In genomic region chr5:103780266-103780665, GRCm38 (mm10) we compare ENCODE assay signal across 13 mouse cellular contexts.
DNase-seq lines count a peak whose midpoint lies in the region; ATAC-seq lines count a peak whose summit lies in the region.
"Had no signal": no experiment of that assay in that cellular context is flagged by ENCODE, and none has a peak within 500 bp of the region (broad histone marks: within the 10 kb centered on the region; RNA-seq: fewer than 3 reads in every experiment).

No protein-coding gene starts in this region.

- H3K36me3 ChIP-seq in forebrain, embryonic 13.5 days (ENCODE audit: poor library complexity, severe bottlenecking), result peaks cover 8% of the 10 kb centered on the region
- peaks cover 3% of the 10 kb centered on the region; the same call in 1 of the 2 replicates for H3K36me3 ChIP-seq in forebrain, embryonic 14.5 days (ENCODE audit: control insufficient read depth, insufficient read depth, low read length)
- H3K36me3 ChIP-seq in liver, embryonic 12.5 days, result peaks cover 34% of the 10 kb centered on the region
- H3K36me3 ChIP-seq in embryonic facial prominence, embryonic 14.5 days (ENCODE audit: control insufficient read depth, insufficient read depth, low read length), result peaks cover 9% of the 10 kb centered on the region; the same call in 1 of the 2 replicates

- H3K9me3 ChIP-seq in forebrain, embryonic 13.5 days (replicated peaks), result no peaks in the 10 kb centered on the region
- H3K9me3 ChIP-seq in forebrain, embryonic 14.5 days (replicated peaks; ENCODE audit: control insufficient read depth, low read length), result no peaks in the 10 kb centered on the region
- H3K9me3 ChIP-seq in liver, embryonic 12.5 days (replicated peaks), result no peaks in the 10 kb centered on the region
- no peaks in the 10 kb centered on the region for H3K9me3 ChIP-seq in embryonic facial prominence, embryonic 14.5 days (ENCODE audit: control insufficient read depth, low read length)
- H3K9me3 ChIP-seq: heart, embryonic 13.5 days; limb, embryonic 12.5 days; midbrain, embryonic 12.5 days had no signal

- DNase-seq in forebrain, embryonic 14.5 days (ENCODE audit: low spot score), result no peak
- no peak for DNase-seq in liver
- DNase-seq in embryonic facial prominence, embryonic 14.5 days (ENCODE audit: low spot score), result peak; percentile 27
- peak; percentile 67 for DNase-seq in retina, embryonic 14.5 days (ENCODE audit: low spot score)
- DNase-seq in kidney, postnatal 14 days, result no peak

- H3K9ac ChIP-seq in forebrain, embryonic 13.5 days, result no peak overlapping the region
- no peak overlapping the region for H3K9ac ChIP-seq in forebrain, embryonic 14.5 days (ENCODE audit: low read length)
- no peak overlapping the region for H3K9ac ChIP-seq in liver, embryonic 12.5 days
- no peak overlapping the region for H3K9ac ChIP-seq in embryonic facial prominence, embryonic 14.5 days (ENCODE audit: low read depth, low read length)
- H3K9ac ChIP-seq: heart, embryonic 13.5 days; limb, embryonic 12.5 days; midbrain, embryonic 12.5 days had no signal

- no peak overlapping the region for H3K4me3 ChIP-seq in forebrain, embryonic 13.5 days
- no peak overlapping the region for H3K4me3 ChIP-seq in forebrain, embryonic 14.5 days (ENCODE audit: low read depth, low read length)
- H3K4me3 ChIP-seq in liver, embryonic 12.5 days, result no peak overlapping the region
- no peak overlapping the region for H3K4me3 ChIP-seq in embryonic facial prominence, embryonic 14.5 days (ENCODE audit: low read depth, low read length)
- H3K4me3 ChIP-seq: erythroblast, embryonic 14.5 days; heart, embryonic 13.5 days; limb, embryonic 12.5 days; midbrain, embryonic 12.5 days; myocyte had no signal

- H3K27me3 ChIP-seq in forebrain, embryonic 13.5 days, result no peaks in the 10 kb centered on the region
- H3K27me3 ChIP-seq in forebrain, embryonic 14.5 days (replicated peaks; ENCODE audit: control insufficient read depth, insufficient read depth, low read length), result no peaks in the 10 kb centered on the region
- no peaks in the 10 kb centered on the region for H3K27me3 ChIP-seq in liver, embryonic 12.5 days (replicated peaks)
- no peaks in the 10 kb centered on the region for H3K27me3 ChIP-seq in embryonic facial prominence, embryonic 14.5 days (replicated peaks; ENCODE audit: control insufficient read depth, insufficient read depth, low read length)
- H3K27me3 ChIP-seq: heart, embryonic 13.5 days; limb, embryonic 12.5 days had no signal

- peaks cover 48% of the 10 kb centered on the region for H3K4me1 ChIP-seq in forebrain, embryonic 13.5 days
- H3K4me1 ChIP-seq in forebrain, embryonic 14.5 days (ENCODE audit: control insufficient read depth, insufficient read depth, low read length), result peaks cover 28% of the 10 kb centered on the region
- peaks cover 65% of the 10 kb centered on the region for H3K4me1 ChIP-seq in liver, embryonic 12.5 days
- peaks cover 21% of the 10 kb centered on the region for H3K4me1 ChIP-seq in embryonic facial prominence, embryonic 14.5 days (ENCODE audit: control insufficient read depth, insufficient read depth, low read length)

- H3K27ac ChIP-seq in forebrain, embryonic 13.5 days, result no peak overlapping the region
- H3K27ac ChIP-seq in forebrain, embryonic 14.5 days (ENCODE audit: low read depth, low read length), result no peak overlapping the region
- no peak overlapping the region for H3K27ac ChIP-seq in liver, embryonic 12.5 days
- no peak overlapping the region for H3K27ac ChIP-seq in embryonic facial prominence, embryonic 14.5 days (replicated peaks; ENCODE audit: low read depth, low read length)
- H3K27ac ChIP-seq: heart, embryonic 13.5 days; limb, embryonic 12.5 days had no signal

- 12% methylated on average over 6 of the region's 6 CpGs for WGBS in forebrain, embryonic 13.5 days
- WGBS in forebrain, embryonic 14.5 days, result 27% methylated on average over 6 of the region's 6 CpGs
- 53% methylated on average over 6 of the region's 6 CpGs for WGBS in liver, embryonic 12.5 days (ENCODE audit: insufficient replicate concordance)
- 39% methylated on average over 6 of the region's 6 CpGs for WGBS in embryonic facial prominence, embryonic 14.5 days

- ATAC-seq in forebrain, embryonic 13.5 days, result 0 out of 2 replicates have a peak, but pooled peaks have one; percentile 9
- no peak for ATAC-seq in forebrain, embryonic 14.5 days
- ATAC-seq in liver, embryonic 12.5 days, result 0 out of 2 replicates have a peak, but pooled peaks have one; percentile 21
- ATAC-seq in embryonic facial prominence, embryonic 14.5 days (ENCODE audit: low read depth), result 0 out of 2 replicates have a peak, but pooled peaks have one; percentile 26
- ATAC-seq: inflammation-experienced regulatory T-cells, adult 6 months had no signal

- no peak overlapping the region for H3K4me2 ChIP-seq in forebrain, embryonic 13.5 days
- H3K4me2 ChIP-seq in forebrain, embryonic 14.5 days (ENCODE audit: low read length), result no peak overlapping the region
- no peak overlapping the region for H3K4me2 ChIP-seq in liver, embryonic 12.5 days
- no peak overlapping the region for H3K4me2 ChIP-seq in embryonic facial prominence, embryonic 14.5 days (ENCODE audit: low read depth, low read length)
- H3K4me2 ChIP-seq: heart, embryonic 13.5 days; limb, embryonic 12.5 days; midbrain, embryonic 12.5 days had no signal

Comparison
In these comparisons a context has a peak if more than half of its experiments do, and no peak if none do; other contexts are left out.
1. DNase-seq: peak in embryonic facial prominence, embryonic 14.5 days (single experiment) and retina, embryonic 14.5 days (single experiment); none in forebrain, embryonic 14.5 days (single experiment), liver (single experiment) and kidney, postnatal 14 days (single experiment).